Mouse (Mus musculus) kidney, postnatal 4 days (tissue): Measurements from ENCODE around the gene Adra1d.
A peak's percentile ranks its signal among the peaks of the same experiment; 100 is the strongest.

Experiments
- DNase-seq, 2 experiments: peaks; one replicate each; pipeline ENCODE4 v3.0.0; 2021; ENCODE audit warnings: mixed read lengths in 2 of 2

Adra1d gene

DNA sequence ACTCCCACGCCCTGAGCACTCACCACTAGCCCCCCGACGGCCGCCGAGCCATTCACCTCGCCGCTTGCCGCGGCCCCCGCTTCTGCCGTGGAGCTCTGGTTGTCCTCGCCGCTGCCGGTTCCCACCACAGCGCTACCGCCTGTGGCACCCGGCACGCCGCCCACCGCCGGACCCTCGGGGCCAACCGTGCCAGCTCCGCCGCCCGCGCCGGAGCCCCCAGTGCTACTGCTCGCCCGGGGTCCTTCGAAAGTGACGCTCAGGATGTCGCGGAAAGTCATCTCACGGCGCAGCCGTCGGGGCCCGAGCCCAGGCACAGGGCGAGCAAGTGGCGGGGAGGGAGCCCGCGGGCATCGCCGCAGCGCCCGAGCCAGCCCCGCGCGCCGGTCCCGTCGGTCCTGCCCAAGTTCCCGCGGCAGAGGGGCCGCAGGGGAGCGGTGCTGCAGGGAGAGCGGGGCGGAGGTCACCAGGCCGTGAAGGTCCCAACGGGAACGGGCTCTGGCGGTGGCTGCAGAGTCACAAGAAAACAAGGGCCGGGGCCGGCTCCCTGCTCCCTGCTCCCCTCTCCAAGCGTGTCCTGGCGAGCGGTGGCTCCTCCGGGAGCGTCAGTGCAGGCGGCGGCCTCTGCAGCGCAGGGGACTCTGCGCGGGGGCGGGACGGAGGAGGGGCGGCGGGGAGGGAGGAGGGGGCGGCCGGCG lies at the start of gene Adra1d:
Adra1d (minus strand) TSS at position 393 of the 695 bp plus-strand sequence.
- DNase-seq = peak; percentile 57 to 73

DNA sequence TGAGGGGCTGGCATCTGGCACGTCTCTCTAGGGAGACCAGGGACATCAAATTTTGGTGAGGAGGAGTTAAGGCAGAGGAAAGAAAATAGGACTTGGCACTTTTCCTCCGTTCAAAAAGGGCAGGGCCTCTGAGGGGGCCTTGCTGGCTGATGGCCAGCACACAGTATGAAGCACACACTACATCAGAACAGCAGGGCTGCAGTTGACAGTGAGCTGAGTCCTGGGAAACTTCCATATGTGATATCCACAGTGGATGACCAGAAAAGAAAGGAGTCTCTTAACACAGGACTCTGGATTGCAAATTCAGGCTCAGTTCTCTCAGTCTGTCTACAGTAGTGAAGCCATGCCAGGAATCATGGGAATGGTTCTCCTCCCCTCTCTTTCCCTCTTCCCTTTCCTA lies 39.8 kb upstream of the Adra1d start:
- no peak for DNase-seq

DNA sequence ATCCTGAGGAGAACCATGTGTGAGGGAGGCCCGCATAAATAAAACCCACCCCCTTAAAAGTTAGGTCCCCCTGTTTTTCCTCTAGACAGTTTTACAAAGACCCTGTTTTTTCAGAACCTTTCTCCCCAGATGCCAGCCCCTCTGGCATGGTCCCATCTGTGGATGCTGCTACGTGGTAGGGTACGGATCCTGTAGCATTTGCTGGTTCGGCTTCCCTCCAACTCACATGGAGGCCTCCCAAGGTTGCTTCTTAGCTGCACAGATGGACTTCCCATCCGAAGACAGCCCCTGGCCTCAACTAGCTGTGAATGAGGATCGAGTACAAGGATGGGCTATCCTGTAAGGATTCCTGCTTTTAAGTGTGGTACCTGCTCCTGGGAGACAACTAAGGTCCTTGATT lies 32.8 kb upstream of the Adra1d start:
- DNase-seq = no peak

DNA sequence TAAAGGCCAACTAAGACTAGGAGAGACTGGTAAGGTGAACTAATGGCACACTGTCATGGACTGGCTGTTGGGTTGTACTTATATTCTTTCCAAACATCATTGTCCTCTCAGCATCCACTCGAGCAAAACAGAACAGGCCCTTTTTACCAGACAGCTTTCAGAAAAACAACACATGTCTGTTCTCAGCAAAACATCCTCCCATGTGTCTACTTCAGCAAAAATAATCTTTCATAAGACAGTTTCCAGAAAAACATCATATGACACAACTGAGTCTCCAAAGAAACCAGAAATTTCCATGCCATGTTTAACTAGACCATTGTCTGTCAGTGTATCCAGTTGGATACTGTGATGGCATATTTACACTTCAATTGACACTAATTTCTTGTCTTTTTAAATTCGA lies 25.4 kb upstream of the Adra1d start:
- DNase-seq = no peak

DNA sequence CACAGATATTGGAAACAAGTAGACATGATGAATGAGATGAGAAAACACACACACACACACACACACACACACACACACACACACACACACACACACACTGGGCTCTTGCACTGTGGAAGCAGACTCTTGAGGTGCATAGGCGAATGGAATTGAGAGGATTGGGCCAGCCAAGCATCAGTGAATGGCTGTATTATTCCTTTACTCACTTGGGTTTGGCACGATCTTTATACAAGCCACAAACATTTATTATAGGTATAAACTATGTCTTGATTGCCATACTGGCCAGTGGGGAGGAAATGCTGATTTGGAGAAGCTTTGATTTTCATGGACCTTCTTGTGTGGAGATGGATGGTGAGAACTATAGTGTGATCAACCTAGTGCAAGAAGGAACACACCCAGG lies 19.4 kb upstream of the Adra1d start:
- DNase-seq = no peak

DNA sequence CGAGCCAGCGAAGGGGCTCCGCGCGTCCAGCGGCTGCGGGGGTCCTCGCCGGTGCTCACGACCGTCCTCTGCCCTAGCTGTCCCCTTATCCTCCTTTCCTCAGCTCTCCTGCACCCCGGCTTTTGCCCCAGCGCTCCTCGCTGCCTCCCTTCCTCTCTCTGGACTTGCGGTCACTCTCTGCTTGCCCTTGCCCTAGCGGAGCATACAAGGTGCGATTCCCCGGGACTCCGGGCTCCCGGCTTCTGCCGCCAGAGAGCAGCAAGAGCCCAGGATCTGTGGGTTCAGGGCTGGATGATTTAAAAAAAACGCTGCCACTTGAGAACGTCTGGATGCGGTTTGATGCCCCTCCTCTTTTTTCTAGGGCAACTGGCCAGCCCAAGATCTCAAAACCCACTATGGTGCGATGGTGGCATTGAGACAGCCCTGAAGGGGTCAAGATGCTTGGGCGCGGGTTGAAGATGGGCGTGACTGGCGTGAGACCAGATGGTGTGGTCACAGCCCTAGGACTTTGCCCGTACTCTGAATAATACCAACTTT lies 571 bp upstream of the Adra1d start:
- peak; percentile 82 to 90 for DNase-seq

DNA sequence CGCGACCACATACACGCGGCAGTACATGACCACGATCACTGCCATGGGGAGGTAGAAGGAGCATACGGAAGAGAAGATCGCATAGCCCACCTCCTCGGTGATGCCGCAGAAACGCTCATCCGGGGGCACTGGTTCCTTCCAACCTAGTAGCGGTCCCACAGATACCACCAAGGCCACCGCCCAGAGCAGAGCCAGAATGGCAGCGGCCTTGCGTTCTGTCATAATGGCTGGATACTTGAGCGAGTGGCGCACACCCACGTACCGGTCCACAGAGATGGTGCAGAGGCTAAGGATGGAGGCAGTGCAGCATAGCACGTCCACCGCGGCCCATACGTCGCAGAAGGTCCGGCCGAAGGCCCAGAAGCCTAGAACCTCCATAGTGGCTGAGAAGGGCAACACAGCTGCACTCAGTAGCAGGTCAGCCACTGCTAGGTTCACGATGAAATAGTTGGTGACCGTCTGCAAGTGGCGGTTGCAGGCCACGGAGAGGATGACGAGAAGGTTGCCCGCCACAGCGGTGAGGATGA lies 676 bp downstream of the Adra1d start:
- peak in 1 of 2 experiments; percentile 35 for DNase-seq

DNA sequence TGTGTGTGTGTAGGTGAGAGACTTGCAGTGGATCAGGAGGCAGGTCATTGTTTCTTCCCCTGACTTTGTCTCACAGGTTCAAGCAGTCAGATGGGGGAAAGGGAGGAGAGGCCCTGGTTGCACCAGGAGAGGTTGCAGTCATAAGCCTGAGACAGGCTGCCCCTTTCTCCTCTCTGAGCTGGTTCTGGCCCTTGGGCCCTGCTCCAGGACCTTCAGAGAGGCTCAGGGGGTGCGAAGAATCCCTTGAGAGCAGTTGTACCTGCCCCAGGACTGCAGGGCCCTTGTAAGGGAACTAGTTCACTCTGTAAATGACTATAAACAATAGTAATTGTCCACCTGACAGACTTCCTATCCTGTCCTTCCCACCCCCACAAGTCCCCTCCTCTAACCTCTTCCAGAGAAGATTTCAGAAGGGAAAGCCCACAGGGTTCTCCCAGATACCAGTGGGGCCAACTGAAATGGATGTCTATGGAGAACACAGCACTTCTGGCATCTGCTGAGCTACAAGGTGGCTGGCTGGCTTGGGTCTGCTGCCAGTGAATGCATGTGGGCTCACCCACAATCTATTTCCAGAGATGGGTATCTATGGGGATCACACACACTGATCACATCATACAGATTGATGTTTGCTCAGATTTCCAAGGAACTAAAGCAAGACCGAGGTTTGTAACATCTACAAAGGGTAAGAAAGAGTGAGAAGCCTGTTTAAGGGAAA lies 1.7 kb downstream of the Adra1d start:
- DNase-seq = no peak

DNA sequence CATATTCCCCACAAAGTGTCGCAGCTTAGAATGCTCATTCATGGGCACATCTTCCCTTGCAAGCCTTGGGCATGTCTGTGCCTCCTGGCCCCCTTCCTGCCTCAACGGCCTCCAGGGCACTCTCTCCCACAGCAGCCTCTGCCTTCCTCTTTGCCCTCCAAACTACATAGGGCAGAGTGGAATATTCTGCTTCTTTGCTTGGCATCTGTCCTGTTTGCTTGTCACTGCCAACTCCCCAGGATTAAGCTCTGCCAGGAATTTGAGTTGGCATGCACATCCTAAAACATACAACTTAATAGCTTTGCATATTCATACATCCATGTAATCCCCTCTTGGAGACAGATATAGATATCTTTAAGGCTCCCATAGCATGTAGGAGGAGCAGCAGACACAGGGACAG lies 4.2 kb downstream of the Adra1d start:
- DNase-seq = no peak

DNA sequence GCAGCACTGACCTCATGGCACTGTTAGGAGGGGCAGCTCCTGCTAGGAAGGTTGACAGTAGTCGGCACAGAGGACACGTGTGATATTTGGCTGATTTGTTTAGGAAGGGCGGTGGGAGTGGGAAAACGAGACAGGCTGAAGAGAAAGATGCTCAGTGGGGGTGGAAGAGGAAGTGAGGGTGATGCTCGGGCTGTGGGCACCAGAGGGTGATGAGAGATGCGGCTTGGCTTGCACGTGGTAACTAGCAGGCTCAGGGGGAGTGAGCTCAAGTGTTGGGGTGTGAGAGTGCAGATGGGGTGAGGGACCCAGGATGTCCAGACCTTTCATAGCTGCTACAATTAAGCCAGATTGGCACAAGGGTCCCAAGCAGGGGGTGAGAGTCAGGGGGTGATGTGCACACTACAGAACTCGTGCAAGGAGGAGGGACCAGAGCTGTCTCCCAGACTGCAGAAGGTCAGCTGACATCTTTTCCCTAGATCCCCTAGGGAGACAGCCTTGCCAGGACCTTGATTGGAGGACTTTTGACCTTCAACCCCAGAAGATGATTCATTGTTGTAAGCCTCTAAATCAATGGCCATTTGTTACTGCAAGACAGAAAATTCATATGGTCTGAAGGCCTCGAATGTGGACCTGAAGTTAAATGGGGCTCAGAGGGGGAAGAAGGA lies 9.2 kb downstream of the Adra1d start:
- no peak for DNase-seq

DNA sequence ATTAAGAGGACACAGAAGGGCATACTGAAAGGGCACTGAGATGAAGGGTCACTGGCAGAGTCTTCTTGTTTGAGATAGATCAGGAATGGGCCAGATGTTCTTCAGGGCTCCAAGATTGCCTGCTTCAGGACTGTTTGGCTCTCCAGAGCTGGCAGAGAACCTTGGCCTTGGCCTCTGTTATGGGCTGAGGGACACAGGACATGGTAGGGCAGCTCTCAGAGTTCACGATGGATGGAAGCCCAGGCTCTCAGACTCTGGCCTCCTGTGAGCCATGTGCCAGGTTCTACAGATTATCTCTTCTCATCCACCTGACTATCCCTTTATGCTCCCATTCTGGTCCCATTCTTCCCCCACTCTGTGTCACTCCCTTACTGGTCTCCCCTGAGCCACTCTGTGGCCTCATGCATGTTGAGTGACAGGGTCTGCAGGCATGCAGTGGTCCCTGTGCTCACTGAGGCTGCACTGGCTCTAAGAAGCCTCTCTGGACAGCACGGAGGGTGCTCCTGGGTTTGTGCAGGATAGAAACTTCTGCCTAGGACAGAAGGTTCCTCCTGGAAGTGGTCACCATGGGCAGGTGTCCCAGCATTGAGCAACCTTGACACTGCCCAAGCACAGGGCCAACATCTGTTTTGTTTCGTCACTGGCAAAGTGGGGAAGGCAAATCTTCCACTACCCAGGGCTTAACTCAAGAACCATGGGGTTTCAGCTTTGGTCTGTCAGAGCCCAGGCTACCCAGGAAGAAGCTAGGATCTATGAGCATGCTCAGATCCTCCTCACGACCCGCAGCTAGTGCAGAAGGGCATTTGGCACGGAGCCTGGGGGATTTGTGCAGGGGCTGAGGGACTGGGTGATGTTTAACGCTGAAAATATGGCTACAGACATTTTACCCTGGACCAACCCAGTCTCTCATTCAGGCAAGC lies 10.1 kb downstream of the Adra1d start:
- DNase-seq = no peak

DNA sequence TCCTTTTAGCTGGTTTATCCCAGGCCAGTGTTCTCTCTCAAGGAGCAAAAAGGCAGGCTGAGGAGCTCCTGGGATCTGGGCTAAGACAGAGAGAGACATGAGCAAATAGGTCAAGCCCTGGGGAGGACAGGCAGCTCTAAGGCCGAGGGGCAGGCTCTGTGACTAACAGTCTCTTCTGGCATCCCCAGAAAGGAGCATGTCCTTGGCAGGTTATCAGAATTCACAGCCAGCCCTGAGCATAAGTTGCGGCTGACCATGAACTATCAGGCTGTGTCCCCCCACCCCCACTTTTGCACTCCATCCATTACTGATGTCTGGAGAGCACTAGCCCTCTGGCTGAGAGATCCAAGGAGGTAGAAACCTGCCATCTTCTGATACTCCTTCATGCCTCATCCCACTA lies 11.2 kb downstream of the Adra1d start:
- no peak for DNase-seq

DNA sequence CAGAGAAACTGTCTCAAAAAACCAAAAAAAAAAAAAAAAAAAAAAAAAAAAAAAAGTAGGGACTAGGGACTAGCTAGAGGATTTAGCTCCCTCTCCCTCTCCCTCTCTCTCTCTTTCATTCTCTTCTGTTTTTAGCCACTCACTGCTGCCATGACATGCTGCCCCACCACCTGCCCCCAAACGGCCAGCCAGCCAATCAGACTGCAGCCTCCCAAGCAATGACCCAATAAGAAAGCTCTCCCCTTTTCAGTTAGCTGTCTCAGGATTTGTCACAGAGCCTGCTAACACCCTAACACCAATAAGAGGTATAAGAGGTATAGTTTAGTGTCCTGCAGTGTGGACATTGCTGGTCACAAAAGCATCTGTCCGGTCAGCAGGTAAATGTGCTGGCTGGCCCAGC lies 11.6 kb downstream of the Adra1d start:
- no peak for DNase-seq

DNA sequence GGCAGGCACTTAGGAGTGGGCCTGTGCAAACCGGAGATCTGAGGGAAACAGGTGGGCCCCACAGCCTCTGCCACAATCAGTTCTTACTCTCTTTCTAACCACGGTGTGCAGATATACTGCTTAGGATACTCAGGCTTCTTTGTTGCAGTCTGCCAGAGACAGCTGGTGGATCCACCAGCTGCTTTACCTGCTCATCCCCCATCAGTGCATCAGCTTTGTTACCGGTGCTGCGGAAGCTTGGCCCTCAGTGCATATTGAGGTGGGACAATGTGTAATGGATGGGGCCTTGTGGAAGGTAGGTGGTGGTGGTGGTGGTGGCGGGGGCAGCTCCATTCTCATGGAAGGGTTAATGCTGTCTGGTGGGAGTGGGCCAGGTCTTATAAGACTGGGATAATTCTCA lies 13.0 kb downstream of the Adra1d start:
- DNase-seq = no peak

DNA sequence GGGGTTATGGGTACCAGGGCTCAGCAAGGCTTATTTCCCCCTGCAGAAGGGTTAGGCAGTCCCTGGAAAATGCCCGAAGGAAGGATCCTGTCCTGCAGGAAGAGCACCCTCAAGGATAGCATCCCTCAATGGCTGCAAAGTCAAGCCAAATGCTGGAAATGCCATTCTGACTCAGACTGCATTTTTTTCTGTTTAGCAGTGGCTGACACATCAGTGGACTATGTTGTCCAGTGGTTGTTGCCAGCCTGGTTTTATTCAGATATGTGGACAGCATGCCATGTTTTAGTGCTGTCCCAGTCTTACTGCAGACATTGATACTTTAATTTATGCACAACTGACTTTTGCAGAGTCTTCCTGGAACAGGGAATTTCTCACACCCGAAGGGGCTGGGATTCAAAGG lies 13.8 kb downstream of the Adra1d start:
- no peak for DNase-seq

DNA sequence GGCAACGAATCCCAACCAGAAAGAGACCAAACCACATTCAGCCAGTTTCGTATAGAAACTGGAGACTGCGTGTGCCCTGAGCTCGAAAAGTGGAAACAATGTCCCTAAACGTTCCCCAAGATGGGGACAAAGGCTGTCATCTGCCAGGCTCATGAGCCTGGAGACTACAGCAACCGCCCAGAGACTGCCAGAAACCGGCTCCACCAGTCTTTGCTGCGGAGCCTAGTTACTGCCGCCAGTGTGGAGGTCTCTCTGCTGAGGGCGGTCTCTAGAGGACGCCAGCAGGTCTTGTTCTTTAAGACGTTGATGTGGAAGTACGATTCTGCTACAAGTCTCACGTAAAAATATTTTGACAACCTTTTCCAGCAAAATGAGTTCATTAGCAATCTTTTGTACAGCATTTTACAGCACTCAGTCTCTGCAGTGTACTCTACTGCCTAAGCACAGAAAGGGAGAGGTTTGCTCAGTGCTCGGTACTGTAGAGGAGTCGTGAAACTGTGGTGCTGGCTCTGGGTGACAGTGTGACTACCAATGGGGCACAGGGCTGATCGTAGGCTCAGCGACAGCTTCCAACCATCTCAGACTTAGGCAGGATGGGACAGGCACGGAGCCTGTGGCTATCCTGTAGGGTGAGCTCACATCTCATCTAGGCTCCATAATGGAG lies 15.2 kb downstream of the Adra1d start:
- peak; percentile 40 to 53 for DNase-seq

DNA sequence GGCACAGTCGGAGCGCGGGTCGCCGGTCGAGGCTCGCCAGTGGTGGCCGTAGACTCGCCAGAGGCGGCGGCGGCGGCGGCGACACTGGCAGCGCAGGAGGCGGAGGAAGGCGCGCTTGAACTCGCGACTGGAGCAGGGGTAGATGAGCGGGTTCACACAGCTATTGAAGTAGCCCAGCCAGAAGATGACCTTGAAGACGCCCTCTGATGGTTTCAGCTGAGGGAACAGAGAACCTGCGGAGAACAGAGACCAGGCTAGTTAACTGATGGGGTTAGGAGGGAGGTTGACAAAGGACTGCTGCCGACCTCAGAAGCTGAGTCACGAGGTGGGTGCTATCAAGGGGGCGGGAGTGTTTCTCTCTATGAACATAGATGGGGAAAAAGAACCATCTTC lies 15.8 kb downstream of the Adra1d start:
- DNase-seq = peak; percentile 23 to 31

DNA sequence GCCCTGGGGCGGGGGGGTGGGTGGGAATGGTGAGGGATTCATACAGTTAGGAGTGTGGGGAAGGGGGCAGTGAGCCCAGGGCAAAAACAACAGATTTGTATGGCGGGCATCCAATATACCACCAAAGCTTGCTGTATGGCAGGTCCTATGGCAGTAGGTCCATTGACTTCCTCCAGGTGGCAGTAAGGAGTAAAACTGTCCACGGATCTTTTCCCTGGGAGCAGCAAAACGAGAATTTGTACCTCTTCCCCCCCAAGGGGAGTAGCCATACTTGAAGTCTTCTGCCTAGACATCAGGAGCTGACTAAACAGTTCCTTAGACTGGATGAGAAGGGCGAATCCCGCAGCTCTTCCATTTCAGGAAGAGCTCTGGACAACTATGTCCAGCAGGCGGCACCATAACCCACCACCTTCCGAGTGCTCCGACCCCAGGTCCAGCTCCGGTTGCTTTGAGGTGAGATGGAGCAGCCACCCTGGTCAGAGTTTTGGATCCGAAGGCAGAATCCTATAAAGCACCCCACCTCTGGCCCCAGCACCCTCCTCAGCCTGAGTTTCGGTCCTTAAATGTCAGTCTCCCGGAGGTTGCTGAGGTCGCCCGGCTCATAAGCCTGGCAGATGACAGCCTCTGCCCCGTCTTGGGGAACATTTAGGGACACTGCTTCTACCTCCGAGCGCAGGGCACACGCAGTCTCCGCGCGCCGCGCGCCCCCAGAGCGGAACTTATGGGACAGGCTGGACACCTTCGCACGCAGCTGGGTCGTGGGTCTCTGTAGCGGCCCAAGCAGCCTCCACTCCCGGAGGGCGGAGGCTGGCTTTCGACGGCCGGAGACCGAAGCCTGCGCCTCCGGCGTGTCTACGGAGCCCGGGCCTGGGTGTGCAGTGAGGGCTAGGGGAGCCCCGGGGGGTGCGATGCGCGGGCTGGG lies 16.4 kb downstream of the Adra1d start:
- DNase-seq = peak; percentile 80 to 83

DNA sequence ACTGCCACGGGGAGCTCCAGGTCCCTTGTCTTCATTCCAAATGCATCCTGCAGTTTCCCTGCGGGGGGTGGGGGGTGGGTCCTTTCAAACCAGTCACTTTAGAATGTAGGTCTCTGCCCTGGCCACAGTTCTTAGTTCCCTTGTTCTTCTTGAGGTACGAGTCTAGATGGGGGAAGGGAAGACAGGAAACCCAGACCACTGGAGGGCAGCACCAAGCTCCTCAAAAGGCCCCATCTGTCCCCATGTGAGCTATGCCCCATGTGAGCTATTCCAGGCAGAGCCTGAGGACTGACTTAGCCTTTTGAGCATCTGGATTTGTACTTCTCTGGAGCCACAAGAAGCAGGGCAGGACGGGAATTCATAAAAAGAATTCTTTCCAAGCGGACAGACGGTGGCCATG lies 19.6 kb downstream of the Adra1d start:
- DNase-seq = peak in 1 of 2 experiments; percentile 29

DNA sequence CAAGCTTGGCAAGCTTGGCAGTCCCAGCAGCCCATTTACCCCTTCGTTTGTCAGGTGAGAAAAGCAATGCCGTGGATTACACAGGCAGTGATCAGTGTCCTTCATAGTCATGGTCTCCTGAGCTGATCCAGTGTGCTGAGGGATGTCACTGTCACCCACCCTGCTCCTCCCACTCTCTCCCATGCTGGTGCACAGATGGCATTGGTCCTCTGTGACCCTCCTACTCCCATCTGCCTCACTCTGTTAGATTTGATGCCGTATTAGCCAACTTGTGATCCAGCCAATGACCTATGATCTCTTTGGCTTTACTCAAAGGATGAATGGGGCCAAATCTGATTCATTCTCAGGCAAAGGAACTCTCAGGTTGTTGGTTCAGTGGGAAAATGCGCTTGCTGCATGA lies 20.4 kb downstream of the Adra1d start:
- no peak for DNase-seq

DNA sequence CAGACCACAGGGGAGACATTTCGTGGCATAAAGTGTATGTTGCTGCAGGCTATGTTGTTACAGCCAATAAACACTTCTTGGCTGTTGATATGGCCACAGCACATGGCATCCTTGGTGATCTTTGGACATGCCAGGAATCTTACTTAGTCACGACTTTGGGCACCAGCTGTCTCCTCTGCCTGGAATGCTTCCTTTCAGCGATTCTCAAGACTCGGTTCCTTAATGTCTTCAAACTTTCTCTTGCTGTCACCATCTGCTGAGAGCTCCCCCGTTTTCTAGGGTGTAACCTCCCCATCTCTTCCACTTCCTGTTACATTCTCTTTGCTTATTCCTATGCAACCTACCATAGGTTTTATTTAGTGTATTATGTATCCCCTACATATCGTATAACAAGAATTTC lies 22.3 kb downstream of the Adra1d start:
- no peak for DNase-seq
